Mouse (Mus musculus) telencephalon, adult 2 months (tissue): ENCODE data around the gene Vat1l.

Source experiments
- DNase-seq: peaks from one replicate; pipeline ENCODE4 v3.0.0-alpha.2; 2011; ENCODE audit warnings: low read depth, low spot score

Vat1l gene

DNA sequence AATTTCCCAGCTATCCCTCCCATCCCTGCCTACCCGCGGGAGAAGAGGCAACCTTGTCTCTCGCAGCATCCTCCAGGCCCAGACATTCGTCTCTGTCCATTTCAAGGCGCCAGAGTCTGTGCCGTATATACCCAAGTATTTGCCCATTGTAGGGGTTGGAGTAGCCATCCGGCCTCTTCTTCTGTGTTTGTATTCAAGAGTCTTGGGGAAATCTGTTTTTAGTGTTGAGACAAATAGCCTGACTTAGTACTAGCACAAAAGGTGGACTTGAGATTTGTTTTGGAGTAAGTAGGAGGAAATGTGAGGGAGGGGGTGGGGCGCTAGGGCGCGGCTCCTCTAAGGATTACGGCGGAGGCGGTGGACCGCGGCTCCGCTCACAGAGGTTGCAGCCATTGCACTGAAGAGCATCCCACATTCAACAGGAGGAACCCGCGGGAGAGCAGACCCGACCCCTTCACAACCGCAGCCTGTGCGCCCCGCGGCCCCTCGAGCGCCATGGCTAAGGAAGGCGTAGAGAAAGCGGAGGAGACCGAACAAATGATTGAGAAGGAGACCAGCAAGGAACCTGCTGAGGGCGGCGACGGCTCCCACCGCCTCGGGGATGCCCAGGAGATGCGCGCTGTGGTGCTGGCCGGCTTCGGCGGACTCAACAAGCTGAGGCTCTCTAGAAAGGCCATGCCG, at the start of gene Vat1l:
Vat1l (plus strand) TSS at position 392 of the 681 bp plus-strand sequence.
- DNase-seq = peak; percentile 44

DNA sequence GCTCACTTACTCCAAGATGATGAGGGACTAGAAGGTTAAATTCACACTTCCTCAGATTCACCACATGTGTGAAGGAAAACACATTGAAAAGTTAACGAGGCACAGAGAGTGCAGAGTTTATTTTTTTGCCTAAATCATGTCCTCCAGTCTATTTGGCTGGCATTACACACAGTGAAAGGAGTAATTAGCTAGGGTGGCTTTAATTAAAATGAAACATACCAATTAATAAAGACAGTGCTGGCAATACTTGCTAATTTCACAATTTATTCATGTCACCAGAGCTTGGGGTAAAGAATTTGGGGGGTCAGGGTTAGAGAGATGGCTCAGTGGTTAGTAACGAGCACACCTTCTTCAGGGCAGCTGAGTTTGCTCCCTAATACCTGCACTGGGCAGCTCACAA, 46.8 kb upstream of the Vat1l start:
- DNase-seq = no peak

DNA sequence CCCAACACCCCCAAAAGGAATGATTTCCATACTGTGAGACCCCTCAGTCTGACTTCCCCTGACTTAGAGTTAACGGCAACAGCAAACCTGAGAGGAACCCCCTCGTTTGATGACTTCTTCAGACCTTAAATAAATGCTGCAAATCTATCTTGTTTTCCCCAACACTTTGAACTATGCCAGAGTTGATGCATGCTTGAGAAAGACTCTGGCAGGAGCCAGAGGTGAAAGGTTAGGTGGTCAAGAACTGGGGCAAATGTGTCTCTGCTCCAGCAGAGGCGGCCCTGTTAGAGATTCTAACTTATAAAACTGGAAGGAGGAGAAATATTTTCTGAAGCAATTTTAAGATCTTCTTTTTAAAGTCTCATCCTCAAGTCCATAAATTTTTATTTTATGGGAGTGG, 45.7 kb upstream of the Vat1l start:
- no peak for DNase-seq

DNA sequence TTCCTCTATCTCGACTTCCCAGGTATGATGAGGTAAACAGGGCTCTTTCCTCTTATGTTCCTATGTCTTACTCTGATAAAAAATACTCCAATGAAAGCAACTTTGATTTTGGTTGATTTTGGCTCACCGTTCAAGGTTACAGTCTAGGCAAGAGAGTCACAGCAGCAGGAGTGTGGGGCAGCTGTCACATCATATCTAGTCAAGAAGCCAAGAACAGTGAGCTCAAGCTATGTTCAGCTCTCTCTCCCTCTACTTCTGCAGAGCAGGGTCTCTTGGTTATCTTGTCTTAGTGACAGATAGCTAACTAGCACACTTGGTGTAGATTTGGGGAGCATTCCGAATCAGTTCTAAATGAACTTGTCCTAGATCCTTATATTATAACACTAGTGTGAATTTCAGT, 41.5 kb upstream of the Vat1l start:
- no peak for DNase-seq

DNA sequence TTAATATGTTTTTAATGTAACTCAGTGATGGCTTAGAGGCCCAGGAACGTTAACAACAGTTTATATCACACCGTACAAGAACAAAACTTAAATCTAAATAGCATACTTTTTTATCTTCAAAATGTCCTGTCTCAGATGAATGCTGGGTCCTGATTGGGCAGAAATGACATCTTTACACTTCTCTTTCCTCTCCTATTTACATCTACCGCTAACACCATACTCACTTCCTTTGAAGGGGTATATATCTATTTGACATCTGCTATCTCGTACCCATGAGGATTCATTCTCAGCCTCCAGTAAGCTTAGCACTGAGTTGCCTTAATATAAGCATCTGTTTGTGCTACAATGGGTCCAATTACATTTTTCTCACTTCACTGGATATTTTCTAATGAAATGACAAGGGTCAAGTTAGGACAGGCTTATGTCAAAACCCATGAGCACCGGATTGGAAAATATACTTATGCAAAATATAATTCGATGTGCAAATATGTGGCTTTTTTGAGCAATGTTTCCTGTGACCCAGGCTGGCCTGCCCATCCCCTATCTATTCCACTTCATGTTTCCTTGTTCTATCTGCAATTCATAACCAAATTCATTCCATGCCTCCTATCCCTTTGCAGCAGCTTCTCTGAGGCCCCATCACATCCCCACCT, 40.8 kb upstream of the Vat1l start:
- no peak for DNase-seq

DNA sequence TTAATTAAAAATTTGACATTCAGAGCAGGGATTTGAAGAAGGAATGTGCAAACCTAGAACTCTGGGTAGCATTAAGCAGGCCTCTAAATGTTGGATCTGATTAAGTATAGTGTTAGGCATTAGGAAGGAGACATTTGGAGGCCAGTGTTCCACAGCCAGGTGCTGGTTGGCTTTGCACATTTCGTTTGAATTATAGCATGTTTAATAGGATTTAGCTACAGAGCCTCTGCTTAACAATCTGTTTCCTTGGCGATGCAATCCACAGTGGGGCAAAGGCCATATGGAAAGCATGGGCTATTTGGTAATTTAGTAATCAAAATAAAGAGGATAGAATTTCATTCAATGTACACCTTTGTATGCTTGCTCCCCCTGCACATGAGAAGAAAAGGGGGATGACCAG, 39.7 kb upstream of the Vat1l start:
- no peak for DNase-seq

DNA sequence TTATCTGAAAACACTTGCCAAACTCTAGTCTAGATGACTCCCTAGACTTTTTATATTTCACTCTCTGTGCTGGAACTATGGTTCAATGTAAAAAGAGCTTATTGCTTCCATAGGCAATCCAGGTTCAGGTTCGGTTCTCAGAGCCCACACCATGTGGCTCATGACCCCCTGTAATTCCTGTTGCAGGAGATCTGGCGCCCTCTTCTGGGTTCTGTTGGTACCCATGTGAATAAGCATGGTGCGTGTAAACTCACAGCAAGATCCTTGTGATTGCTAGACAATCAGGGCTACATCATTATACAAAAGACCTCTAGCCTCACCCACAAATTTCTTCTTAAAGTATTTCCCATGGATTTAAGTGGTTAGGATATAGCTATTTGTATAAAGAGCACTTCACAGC, 28.7 kb upstream of the Vat1l start:
- DNase-seq = no peak

DNA sequence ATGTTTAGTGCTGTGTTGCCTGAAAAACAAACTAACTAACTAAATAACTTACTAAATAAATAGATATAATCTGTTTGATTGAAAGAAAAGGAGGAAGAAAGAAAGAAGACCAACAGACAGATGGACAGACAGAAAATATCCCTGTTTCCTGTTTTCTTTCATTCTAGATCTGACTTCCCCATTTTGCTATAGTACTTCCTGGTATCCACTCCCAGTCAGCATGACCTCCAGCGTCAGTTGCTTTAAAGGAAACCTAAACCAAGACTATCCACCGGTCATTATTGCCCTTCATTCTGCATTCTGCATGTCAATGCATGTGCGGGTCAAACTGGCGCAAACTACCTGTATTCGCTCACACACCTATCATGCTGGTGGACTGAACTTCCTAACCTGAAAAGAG, 12.1 kb upstream of the Vat1l start:
- no peak for DNase-seq

DNA sequence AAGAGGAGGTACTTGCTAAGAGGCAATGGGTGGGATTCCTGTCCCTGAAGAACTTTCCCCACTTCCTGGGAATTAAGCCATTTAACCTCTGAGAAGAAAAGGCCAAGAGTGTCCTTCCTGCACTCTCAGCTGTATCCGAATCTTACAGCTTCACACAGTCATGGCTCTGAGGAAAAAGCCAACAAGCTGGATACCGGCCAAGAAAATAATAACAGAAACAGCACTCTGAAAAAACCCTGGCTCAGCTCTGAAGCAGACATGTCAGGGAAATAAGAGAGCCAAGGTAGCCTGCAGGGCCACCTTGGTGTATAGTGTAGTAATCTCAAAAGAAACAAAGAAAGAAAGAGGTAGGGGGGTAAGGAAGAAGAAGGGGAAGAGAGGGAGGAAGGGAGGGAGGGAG, 6.4 kb upstream of the Vat1l start:
- no peak for DNase-seq

DNA sequence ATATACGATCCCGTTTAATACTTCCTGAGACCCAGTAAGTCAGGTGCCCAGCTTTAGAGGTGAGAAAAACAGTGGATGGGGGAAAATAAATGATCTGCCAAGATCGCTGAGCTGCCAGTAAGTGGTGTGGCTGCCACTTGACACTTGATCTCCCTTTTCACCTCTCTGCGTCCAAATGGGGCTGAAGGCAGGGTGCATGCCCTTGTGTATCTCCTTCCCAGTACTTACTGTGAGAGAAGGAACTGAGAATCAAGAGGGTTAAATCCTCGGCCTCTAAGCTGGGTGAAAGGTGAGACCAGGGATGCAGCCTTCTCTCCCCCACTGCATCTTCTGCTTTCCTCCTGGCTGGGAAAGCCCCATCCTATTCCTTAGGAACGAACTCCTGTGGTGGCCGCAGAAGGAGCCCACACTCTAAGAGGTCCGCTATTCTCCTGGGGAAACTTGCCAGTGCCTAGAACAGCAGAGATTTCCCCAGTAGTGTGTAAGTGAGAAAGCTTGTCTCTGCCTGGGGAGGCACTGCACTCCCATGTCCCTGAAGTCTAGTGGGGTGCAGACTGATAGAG, 1.1 kb downstream of the Vat1l start:
- no peak for DNase-seq

DNA sequence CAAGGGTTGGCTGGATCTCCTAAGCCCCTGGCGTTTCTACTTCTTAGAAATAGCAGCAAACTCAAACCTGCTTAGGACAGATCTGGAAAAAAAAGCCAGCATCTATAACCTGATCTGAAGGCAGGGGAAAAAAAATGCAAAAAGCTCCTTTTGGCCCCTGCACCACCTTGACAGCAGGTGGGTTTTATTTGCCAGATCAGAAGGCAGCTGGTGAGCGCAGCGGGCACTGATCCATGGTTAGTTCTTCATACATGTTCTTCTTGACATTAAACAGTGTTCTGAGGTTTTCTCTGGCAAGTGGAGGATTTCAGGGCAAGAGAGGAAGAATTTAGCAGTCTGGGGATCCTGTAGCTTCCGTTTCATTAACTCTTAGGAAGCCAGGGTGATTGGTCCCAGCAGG, 1.6 kb downstream of the Vat1l start:
- DNase-seq = no peak

DNA sequence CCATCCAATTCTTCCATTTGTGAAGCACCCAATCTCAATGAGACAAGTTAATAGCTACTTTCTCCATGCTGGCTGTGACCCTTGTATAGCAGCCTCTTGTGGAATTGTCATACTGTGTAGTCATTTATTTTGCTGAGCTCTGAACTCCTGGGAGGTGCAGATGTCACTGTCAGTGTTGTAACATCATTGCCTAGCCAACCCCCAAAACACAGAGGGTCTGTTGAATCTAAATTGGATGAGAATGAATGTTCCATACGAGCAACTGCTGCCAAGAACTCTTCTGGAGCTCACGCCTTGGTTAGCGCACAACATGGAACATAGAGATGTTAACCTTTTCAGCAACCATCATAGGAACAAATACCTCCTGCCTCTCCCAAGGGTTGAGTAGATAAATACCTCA, 15.4 kb downstream of the Vat1l start:
- DNase-seq = no peak

DNA sequence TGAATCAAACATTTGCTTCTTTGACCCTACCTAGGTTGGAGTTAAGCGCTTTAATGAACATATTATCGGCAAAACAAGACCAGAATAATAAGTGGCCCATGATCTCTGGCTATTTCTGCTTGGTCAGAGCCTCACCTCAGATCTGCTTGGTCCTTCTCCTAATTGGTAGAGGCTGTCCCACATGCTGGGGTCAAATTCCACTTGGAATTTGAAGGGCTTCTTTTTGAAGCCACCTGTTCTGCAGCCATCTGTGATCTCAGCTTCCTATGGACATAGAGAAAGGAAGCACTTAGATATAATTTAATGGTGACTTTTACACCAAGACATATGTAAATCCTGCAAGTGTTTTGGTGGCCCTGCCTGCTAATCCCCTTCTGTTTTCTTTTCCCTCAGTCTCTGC, 16.6 kb downstream of the Vat1l start:
- DNase-seq = no peak

DNA sequence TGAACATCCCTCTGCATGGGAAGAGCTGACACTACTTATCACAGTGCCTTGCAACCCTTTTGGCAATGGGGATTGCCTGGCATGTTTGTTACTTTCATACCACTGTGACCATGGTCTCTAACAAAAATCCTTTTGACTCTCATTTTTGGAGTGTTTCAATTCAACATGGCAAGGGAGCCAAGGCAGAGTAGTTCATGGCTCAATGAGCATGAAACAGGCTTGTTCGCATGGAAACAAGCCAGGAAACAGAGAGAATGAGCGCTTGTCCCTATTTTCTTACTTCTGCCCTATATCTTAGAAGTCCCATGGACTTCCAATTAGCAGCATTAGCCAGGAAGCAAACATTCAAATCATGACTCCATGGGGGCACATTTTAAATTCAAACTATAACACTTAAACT, 18.6 kb downstream of the Vat1l start:
- DNase-seq = no peak

DNA sequence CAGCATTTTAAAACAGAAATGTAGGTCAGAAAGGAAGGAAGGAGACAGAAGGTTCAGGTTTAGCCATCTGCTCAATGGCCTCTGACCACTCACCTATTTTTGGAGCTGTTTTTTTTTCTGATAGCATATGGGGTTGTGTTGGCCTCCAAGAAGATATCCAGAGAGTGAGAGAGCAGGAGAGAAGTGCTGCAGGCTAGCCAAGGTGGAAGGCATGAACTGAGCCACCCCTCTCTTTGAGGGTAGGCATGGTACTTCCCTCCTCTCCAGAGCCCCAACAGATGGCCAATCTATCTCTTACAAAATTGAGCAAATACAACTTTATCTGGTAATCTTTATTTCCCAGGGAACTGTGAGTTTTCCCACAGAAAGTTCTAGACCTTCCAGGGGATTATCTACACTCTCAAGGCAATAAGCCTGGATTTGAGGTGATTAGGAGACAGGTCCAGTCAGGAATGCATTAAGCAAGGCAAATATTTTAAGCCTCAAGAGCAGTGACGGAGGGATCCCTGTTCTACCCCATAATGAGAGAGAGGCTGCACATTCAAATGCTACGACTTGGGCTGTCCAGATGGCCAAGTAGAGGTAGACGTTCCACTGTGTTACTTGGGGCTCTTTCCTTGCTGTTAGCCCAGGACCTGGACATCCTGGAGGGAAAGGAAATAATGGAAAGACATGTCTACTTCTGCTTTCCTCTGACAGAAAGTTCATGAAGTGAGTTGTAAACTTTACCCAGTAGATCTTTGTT, 46.1 kb downstream of the Vat1l start:
- peak; percentile 15 for DNase-seq

DNA sequence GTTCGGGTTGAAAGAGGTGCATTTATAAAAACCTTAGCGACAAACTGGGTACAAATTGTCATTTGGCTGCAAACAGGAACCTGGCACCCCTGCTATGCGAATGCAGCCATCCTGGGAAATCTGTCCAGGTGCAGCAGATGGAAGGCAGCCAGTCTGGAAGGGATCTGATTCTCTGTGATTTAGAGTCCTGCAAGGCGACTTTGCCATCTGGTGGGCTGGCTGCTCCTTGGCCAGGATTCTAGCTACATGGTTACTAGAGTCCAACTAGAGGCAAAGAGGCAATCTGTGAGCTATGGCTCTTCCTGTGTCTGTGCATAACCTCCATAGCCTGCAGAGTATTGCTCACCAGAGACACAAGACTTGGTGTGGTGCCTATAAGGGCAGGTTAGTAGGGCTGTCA, 53.3 kb downstream of the Vat1l start:
- DNase-seq = no peak

DNA sequence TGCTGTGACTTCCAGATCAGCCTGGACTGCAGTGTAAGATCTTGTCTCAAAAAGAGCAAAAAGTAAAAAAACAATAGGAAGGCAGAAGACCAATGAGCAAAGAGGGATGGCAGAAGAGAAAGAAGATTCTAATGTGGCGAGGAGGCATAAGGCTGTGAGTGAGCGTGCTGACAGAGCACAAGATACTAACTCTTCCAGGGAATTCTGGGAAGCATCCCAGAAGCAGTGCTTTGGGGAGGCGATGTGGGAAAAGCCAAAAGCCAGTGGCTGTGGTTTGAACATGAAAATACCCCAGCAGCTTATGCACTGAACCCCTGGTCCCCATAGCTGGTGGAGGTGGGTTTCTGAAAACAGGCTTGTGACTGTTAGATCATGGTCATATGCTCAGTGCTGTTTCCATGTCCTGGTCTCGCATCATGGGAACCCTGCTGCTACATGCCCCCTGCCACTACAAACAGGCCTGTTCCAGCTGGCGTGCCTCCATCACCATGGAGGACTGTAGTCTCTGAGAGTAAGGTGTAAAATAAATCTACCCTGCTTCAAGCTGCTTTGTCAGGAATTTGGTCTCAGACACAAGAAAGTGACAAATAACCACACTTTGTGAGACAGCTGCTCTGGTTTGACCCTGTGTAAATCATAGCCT, 54.4 kb downstream of the Vat1l start:
- DNase-seq = peak; percentile 19

DNA sequence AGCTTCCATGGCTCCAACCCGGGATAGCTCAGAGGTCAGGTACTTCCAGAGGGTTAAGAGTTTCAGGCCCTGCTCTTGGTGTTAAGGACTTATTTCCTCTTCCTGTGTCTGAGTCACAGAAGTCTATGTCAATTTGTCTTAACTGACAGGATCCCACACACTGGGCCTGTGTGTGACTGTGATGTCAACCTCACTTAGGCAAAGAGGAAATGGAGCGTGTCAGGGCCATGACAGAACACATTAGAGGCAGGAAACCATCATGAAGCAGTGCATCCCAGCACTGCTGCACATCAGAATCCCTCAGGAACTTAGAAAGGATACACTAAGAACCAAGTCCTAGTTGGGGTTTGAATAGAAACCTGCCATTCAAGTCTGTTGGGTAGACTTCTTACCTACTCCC, 56.9 kb downstream of the Vat1l start:
- no peak for DNase-seq

DNA sequence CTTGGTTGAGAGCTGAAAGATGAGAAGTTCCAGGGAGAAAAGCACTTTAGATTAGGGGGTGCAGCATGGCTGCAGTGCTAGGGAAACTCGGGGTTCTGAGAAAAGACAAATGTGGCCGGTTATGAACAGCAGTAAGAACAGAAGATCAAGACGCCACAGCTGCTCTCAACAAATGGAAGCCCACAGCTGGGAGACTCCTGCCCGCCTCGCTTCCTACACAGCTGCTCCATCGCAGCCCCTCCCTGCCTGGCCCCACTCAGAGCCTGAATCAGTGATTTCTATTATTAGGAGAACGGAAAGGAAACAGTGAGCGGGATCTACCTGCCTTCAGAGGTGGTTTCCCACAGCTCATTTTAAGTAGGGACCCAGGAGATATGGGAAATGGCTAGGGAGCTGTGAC, 69.1 kb downstream of the Vat1l start:
- no peak for DNase-seq

DNA sequence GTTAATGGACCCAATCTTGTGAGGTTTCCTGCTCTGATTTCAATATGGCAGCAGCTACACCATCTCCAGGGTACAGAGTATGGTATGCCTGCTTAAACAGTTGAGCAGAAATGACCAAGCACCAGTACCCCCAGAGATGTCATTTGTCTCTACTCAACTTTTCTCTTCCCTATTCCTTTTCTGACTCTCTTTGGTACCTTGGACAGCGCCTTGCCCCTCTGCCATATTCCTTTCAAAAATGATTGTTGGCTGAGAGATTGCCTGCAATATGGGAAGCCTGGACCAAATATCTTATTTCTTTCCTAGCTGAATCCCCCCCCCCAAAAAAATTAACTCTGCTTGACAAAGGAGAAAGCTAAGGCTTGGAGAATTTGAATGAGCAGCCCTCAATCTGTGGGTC, 75.7 kb downstream of the Vat1l start:
- no peak for DNase-seq

DNA sequence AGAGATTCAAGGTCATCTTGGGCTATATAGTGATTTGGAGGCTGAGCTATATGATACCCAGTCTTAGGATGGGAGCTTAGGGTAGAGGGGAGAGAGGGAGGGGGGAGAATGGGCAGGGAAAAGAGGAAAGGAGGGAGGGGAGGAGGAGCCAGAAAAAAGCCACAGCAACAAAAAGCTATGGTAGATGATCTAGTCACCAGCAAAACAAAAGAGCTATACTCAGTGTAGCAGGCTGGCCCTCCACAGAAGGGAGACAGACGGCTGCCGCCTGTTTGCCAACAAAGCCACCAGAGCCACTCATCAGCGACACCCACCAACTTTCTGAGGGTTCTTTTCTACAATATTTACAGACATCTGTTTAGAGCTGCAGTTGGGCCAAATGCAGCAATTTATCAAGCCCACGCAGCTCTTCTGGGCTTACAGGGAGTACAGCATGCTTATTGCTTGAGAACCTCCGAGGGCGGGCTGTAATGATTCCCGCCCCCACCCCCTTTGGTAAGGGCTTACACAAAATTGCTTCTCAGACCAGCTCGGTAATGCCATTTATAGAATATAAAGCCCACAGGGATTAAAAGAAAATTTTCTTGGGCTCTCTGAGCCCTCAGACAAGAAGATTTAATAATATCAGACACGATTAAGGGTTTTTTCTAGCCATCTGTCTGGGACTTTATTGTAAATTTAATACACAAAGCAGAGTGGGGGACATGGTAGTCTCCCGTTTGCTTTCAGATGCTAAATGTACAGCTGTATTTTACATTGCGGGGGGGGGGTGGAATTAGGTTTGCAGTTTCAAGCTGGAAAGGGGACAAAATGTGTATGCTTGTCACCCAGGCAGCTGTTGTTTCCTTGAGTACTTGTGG, 89.7 kb downstream of the Vat1l start:
- peak; percentile 84 for DNase-seq
